Mouse (Mus musculus) gonadal fat pad, adult 2 months (tissue): Measurements from ENCODE around the gene Gm10228. TPM values are rescaled to one million over a fixed set of nuclear protein-coding genes. Genes with fewer than 3 reads are reported as not detected.
"Not testable (repeated sequence)": the region's sequence is repeated elsewhere in the genome, so short reads cannot be mapped to it uniquely, and the experiment has no call there.

ENCODE experiments used
- DNase-seq: peaks from one replicate; pipeline ENCODE4 v3.0.0-alpha.2; 2012; ENCODE audit warnings: low read depth
- polyA plus RNA-seq: library from polyadenylated mRNA; depleted of rRNA; stranded (reverse); fragments of >200 nt; gene quantifications from 2 replicates; pipeline ENCODE4 v1.2.3, GENCODE M21; 2012; rRNA removed

The Gm10228 gene
- not detected in 2 replicates for polyA plus RNA-seq

GRCm38 (mm10) chr16:89041372-89041771, at the start of gene Gm10228:
Gene Gm10228, minus strand, starts transcription at chr16:89041472.
- DNase-seq: not testable (repeated sequence)

GRCm38 (mm10) chr16:89071041-89071440, 29.8 kb upstream of the Gm10228 start:
- DNase-seq: not testable (repeated sequence)

- not testable (repeated sequence) for DNase-seq
These were observed 22.6 kb upstream of the Gm10228 start, which contains the start of gene 1110025L11Rik for GRCm38 (mm10) chr16:89063902-89064301. Gene 1110025L11Rik, minus strand, starts transcription at chr16:89064002.

GRCm38 (mm10) chr16:89047783-89048182, 6.5 kb upstream of the Gm10228 start, which contains the start of gene Krtap6-5:
Gene Krtap6-5, minus strand, starts transcription at chr16:89047883.
- no peak for DNase-seq

GRCm38 (mm10) chr16:89031399-89031798, 9.9 kb downstream of the Gm10228 start, which contains the start of gene Krtap6-1:
Gene Krtap6-1, plus strand, starts transcription at chr16:89031699.
- DNase-seq: not testable (repeated sequence)

- not testable (repeated sequence) for DNase-seq
These were observed 26.3 kb downstream of the Gm10228 start, which contains the start of gene Gm10229 for GRCm38 (mm10) chr16:89014984-89015383. Gene Gm10229, plus strand, starts transcription at chr16:89015284.

GRCm38 (mm10) chr16:89013973-89014372, 27.3 kb downstream of the Gm10228 start:
- no peak for DNase-seq

- DNase-seq: no peak
These were observed 30.6 kb downstream of the Gm10228 start, which contains the start of gene Krtap22-2 for GRCm38 (mm10) chr16:89010659-89011058. Gene Krtap22-2, minus strand, starts transcription at chr16:89010759.

Other genes starting within 250 kb of the Gm10228 start
- gene Gm20741, start 229.3 kb downstream of the Gm10228 start, polyA plus RNA-seq: not detected in 2 replicates
- gene Krtap15, start 221.3 kb downstream of the Gm10228 start, polyA plus RNA-seq: not detected in 2 replicates
- gene Krtap14, start 215.3 kb downstream of the Gm10228 start, polyA plus RNA-seq: not detected in 2 replicates
- not detected in 2 replicates for gene Krtap19-1, start 172.1 kb downstream of the Gm10228 start, polyA plus RNA-seq
- gene Krtap19-2, start 167.2 kb downstream of the Gm10228 start, polyA plus RNA-seq: not detected in 2 replicates
- gene Krtap19-3, start 163.4 kb downstream of the Gm10228 start, polyA plus RNA-seq: not detected in 2 replicates
- not detected in 2 replicates for gene Krtap19-4, start 156.4 kb downstream of the Gm10228 start, polyA plus RNA-seq
- not detected in 2 replicates for gene Krtap19-5, start 145.0 kb downstream of the Gm10228 start, polyA plus RNA-seq
- not detected in 2 replicates for gene Krtap19-9b, start 109.2 kb downstream of the Gm10228 start, polyA plus RNA-seq
- not detected in 2 replicates for gene Krtap16-3, start 78.6 kb downstream of the Gm10228 start, polyA plus RNA-seq
- not detected in 2 replicates for gene Krtap22-2, start 30.7 kb downstream of the Gm10228 start, polyA plus RNA-seq
- gene Gm10229, start 26.2 kb downstream of the Gm10228 start, polyA plus RNA-seq: not detected in 2 replicates
- gene Krtap6-1, start 9.8 kb downstream of the Gm10228 start, polyA plus RNA-seq: not detected in 2 replicates
- gene Krtap6-5, start 6.4 kb upstream of the Gm10228 start, polyA plus RNA-seq: not detected in 2 replicates
- not detected in 2 replicates for gene 1110025L11Rik, start 22.5 kb upstream of the Gm10228 start, polyA plus RNA-seq
- not detected in 2 replicates for gene Krtap6-3, start 42.5 kb upstream of the Gm10228 start, polyA plus RNA-seq
- gene Gm6358, start 99.4 kb upstream of the Gm10228 start, polyA plus RNA-seq: not detected in 2 replicates
- gene Gm10061, start 109.6 kb upstream of the Gm10228 start, polyA plus RNA-seq: not detected in 2 replicates
- gene Gm9789, start 116.5 kb upstream of the Gm10228 start, polyA plus RNA-seq: not detected in 2 replicates
- gene Gm7735, start 128.0 kb upstream of the Gm10228 start, polyA plus RNA-seq: not detected in 2 replicates
- gene 1110057P08Rik, start 133.3 kb upstream of the Gm10228 start, polyA plus RNA-seq: not detected in 2 replicates
- not detected in 2 replicates for gene Krtap20-2, start 164.4 kb upstream of the Gm10228 start, polyA plus RNA-seq